Mouse (Mus musculus) mammary gland, adult 2 months (tissue): ENCODE results near the gene Commd3. TPM values are rescaled to one million over a fixed set of nuclear protein-coding genes. Genes with fewer than 3 reads are reported as not detected.

Experiments
- polyA plus RNA-seq: library from polyadenylated mRNA; depleted of rRNA; stranded (reverse); fragments of >200 nt; gene quantifications from 2 replicates; pipeline ENCODE4 v1.2.3, GENCODE M21; 2012; ENCODE audit warnings: low replicate concordance; rRNA removed

The Commd3 gene
- 46.1 and 50.0 TPM in 2 replicates for polyA plus RNA-seq

GRCm38 (mm10) chr2:18672133-18672765, at the start of gene Commd3:
TSS of gene Commd3 (plus strand) at chr2:18672384.

GRCm38 (mm10) chr2:18676936-18677491, 4.8 kb downstream of the Commd3 start, which contains the start of gene Bmi1:
TSS of gene Bmi1 (plus strand) at chr2:18677018.

GRCm38 (mm10) chr2:18693871-18694610, 21.9 kb downstream of the Commd3 start, which contains the start of gene Spag6:
TSS of gene Spag6 (plus strand) at chr2:18694032.

Other genes with a start within 250 kb of the Commd3 start
- gene Bmi1, start 4.6 kb downstream of the Commd3 start, polyA plus RNA-seq = 10.7 and 19.5 TPM in 2 replicates
- gene Spag6, start 21.6 kb downstream of the Commd3 start, polyA plus RNA-seq = 0.35 and 0.36 TPM in 2 replicates